Mouse (Mus musculus) bone marrow, adult 2 months (tissue): ENCODE measurements around the gene Zscan25. TPM values are rescaled to one million over a fixed set of nuclear protein-coding genes. Genes with fewer than 3 reads are reported as not detected.
"Not testable (repeated sequence)": the region's sequence is repeated elsewhere in the genome, so short reads cannot be mapped to it uniquely, and the experiment has no call there.

Experiments used
- H3K27ac ChIP-seq: fragments of 200-500 bp; 2 replicates; pipeline ENCODE4 v1.5.1; 2012; ENCODE audit warnings: low read depth, mild to moderate bottlenecking, control low read depth, inconsistent platforms, low read length; ENCODE audit not compliant: control insufficient read depth, poor library complexity, insufficient read depth
- H3K4me1 ChIP-seq: fragments of 200-500 bp; 2 replicates; pipeline ENCODE4 v1.6.1; 2011; ENCODE audit warnings: low read length; ENCODE audit not compliant: control insufficient read depth, insufficient read depth
- H3K4me3 ChIP-seq: fragments of 200-500 bp; replicated peaks from 2 replicates; pipeline ENCODE3; 2011; ENCODE audit warnings: mild to moderate bottlenecking, low read depth, low read length, control low read depth; ENCODE audit not compliant: control insufficient read depth
- CTCF ChIP-seq: fragments of 200-500 bp; IDR thresholded peaks from 2 replicates; pipeline ENCODE4 v1.5.1; 2011; ENCODE audit warnings: low read length, control low read depth; ENCODE audit not compliant: control insufficient read depth, insufficient read depth
- POLR2A ChIP-seq: fragments of 200-500 bp; IDR thresholded peaks from 2 replicates; pipeline ENCODE4 v1.6.1; 2011; ENCODE audit warnings: low read depth, mild to moderate bottlenecking, control low read depth, low read length, borderline replicate concordance; ENCODE audit not compliant: control insufficient read depth
- WGBS: fragments of 180-500 bp; shearing (Covaris S2); methylation state at CpG from one replicate; pipeline ENCODE4 v1.1.7; 2018; 5-methylcytosine and 5-hydroxymethylcytosine counted together
- polyA plus RNA-seq: library from polyadenylated mRNA; stranded (reverse); fragments of >200 nt; gene quantifications from 2 replicates; pipeline ENCODE4 v1.2.4, GENCODE M21; 2011; ENCODE audit warnings: low replicate concordance; ENCODE audit not compliant: missing spikeins, insufficient read depth, insufficient read length

Zscan25 gene
- polyA plus RNA-seq, 1 experiment: 4.7 TPM

DNA sequence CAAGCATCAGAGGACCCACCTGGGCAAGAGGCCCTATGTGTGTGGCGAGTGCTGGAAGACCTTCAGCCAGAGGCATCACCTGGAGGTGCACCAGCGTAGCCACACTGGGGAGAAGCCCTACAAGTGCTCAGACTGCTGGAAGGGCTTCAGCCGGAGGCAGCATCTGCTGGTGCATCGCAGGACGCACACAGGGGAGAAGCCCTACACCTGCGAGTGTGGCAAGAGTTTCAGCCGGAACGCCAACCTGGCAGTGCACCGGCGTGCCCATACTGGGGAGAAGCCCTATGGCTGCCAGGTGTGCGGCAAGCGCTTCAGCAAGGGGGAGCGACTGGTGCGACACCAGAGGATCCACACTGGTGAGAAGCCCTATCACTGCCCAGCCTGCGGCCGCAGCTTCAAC lies 10.4 kb downstream of the Zscan25 start:
- H3K4me1 ChIP-seq: peaks cover 2% of the 10 kb centered on the region; the same call in 1 of the 2 replicates
- H3K4me3 ChIP-seq: no peak overlapping the region
- TF ChIP-seq CTCF (no peak), POLR2A (no peak)
- no peak overlapping the region for H3K27ac ChIP-seq
- 92% methylated on average over 16 of the region's 16 CpGs for WGBS

DNA sequence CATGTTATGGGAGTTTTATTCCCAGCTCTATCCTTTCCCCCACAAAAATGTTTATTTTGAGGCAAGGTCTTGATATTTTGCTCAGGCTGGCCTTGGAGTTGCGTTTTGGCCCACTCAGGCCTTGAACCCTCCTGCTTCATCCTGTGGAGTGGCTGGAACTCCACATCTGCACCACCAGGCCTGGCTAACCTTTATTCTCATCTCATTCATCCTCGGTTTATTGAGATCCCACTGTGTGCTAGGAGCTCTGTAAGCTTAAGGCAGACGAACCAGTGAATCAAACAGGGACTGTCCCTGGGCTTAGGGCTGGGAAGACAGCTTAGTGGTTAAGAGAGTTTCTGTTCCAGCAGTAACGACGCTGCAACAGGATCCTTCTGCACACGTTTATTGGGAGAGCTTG lies 12.1 kb downstream of the Zscan25 start:
- TF ChIP-seq POLR2A (no peak), CTCF (no peak)
- H3K4me3 ChIP-seq: no peak overlapping the region
- peaks cover 2% of the 10 kb centered on the region; the same call in 1 of the 2 replicates for H3K4me1 ChIP-seq
- H3K27ac ChIP-seq: no peak overlapping the region
- WGBS: 89% methylated on average over 6 of the region's 6 CpGs

DNA sequence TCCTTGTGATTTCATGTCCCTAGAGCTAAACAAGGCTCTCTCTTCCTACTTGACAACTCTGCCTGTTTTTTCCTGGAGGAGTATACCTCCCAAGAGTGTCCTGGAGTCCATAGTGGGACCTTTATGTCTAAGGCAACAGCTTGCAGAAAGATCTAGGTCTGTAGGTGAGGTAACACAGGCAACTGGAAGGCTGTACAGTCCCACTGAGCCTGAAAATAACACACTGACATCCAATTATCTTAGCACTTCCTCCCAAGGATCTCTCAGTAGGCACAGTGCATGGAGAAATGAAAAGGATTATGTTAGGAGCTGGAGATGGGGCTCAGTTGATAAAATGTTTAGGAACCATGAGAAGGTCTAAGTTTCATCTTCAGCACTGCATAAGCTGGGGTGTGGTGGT lies 20.2 kb downstream of the Zscan25 start:
- Histone ChIP-seq H3K4me1 (no peaks in the 10 kb centered on the region), H3K4me3 (no peak overlapping the region), H3K27ac (no peak overlapping the region)
- TF ChIP-seq POLR2A (no peak), CTCF (no peak)

DNA sequence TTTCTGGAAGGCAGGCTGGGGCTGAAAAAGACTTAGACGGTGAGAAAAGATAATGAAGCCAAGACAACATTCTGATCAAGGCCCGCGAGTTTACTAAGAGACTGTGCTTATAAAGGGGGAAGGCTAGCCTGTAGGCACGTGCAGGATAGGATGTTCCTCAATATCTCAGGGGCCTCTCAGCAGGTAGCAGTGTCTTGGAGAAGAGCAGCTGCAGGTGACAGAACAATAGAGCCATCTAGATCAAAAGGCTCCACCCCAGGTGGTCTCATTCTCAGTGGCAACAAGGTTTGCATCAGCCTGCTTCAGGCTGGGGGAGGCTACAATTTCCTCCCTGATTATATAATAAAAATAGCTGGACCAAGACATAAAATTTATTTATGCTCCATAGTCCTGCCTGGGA lies 21.5 kb downstream of the Zscan25 start:
- WGBS: 69% methylated on average over 4 of the region's 4 CpGs
- not testable (repeated sequence) for H3K4me1 ChIP-seq, H3K27ac ChIP-seq, H3K4me3 ChIP-seq

DNA sequence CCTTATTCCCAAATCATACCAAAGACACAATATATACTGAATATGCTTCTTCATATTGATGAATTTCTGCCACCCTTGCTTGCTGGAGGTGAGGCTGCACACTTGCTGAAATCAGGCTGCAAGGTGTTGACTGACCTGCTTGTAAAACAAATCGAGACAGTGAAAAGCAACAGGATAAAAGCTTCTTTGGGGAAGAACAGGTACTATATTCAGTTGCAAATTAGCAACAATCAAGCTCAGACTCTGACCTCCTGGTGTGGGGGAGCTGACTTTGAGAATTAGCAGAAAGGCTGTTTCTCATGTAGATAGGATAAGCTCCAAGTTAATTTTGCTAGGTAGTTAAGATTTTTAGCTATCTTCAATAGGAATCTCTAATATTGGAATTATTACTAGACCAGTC lies 22.1 kb downstream of the Zscan25 start:
- H3K27ac ChIP-seq: no peak overlapping the region
- WGBS: 72% methylated on average over 1 of the region's 1 CpGs
- no peak overlapping the region for H3K4me3 ChIP-seq
- TF ChIP-seq POLR2A (no peak), CTCF (no peak)
- H3K4me1 ChIP-seq: no peaks in the 10 kb centered on the region

DNA sequence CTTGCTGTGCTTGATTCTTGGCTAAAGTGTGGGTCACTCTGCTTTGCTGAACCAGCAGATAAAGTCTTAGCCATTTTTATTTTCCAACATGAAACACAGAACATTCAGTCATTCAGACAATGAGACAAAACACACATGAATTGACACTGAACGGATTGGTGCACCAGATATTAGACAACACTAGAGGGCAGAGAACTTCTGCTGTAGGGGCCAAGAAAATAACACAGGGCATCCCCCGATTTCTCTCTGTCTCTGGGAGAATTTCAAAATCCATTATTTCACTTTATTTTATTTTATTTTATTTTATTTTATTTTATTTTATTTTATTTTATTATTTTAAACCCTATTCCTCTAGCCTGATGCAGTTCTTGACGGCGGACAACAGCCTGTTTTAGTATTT lies 26.7 kb downstream of the Zscan25 start:
- not testable (repeated sequence) for H3K4me3 ChIP-seq, H3K27ac ChIP-seq, H3K4me1 ChIP-seq
- 87% methylated on average over 4 of the region's 4 CpGs for WGBS

DNA sequence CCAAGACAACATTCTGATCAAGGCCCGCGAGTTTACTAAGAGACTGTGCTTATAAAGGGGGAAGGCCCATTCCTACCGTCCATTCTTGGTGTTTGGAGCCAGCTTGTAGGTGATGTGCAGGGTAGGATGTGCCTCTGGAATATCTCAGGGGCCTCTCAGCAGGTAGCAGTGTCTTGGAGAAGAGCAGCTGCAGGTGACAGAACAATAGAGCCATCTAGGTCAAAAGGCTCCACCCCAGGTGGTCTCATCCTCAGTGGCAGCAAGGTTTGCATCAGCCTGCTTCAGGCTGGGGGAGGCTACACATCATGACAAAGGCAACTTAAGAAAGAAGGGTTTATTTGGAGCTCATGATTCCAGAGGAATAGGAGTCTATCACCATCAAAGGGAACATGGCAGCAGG lies 27.5 kb downstream of the Zscan25 start:
- H3K4me1 ChIP-seq, H3K4me3 ChIP-seq, H3K27ac ChIP-seq: not testable (repeated sequence)
- 80% methylated on average over 3 of the region's 3 CpGs for WGBS

DNA sequence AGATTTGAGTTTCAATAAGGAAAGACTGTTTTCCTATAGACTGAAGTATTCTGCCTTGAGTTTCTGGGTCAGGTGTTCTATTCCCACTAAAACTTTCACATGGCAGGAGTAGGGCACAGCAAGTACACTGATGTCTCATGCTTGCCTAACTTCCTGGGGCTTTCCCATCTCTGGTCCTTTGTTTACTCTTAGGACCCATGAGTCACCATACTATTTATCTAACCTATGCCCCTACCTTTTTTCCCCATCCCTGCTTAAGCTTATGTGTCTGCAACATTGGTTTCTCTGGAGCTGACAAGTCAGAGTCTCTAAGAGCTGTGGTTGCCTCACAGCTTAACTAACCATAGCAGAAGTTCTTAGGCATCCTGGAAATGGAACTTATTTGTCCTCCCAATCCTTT lies 33.5 kb downstream of the Zscan25 start:
- no peak overlapping the region for H3K4me3 ChIP-seq
- TF ChIP-seq CTCF (no peak), POLR2A (no peak)
- no peak overlapping the region for H3K27ac ChIP-seq
- no peaks in the 10 kb centered on the region for H3K4me1 ChIP-seq

DNA sequence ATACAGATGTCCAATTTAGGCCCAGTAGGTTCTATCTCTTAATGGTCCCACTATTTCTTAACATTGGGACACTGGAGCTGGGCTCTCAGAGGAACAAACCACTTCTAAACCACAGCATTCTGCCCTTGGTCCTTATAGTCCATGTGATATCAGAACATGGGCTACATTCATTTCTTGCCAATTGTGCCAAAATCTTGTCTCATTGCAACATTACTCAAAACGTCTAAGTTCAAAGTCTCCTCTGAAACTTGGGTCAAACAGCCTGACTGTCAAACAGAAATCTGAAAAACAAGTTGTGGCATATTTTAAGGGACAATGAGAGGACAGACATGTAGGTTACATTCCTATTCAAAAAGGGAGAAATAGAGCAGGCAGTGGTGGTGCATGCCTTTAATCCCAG lies 36.8 kb downstream of the Zscan25 start:
- Histone ChIP-seq H3K4me3 (no peak overlapping the region), H3K4me1 (no peaks in the 10 kb centered on the region), H3K27ac (no peak overlapping the region)
- WGBS: 76% methylated on average over 1 of the region's 1 CpGs
- TF ChIP-seq POLR2A (no peak), CTCF (no peak)

DNA sequence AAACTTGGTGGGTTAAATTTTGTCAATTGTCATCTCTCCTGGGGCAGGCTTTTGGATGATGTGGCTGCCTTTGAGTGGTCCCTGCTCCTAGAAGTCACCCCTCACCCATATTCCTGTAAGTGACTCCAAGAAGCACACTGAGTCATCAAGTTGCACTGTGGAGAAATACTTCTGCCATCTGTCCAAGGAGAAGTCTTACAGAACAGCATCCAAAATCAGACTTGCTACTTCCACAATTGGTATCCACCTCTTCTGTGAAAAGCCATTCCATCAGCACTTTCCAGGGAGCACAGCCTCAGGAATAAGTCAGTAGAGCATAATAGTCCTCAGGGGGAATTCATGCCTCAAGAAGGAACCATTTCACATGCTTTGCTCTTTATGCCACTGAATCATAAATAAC lies 58.5 kb downstream of the Zscan25 start:
- not testable (repeated sequence) for H3K4me1 ChIP-seq, H3K4me3 ChIP-seq, H3K27ac ChIP-seq

Other genes with a start within 250 kb of the Zscan25 start
- gene Gm4871, start 247.7 kb upstream of the Zscan25 start, polyA plus RNA-seq: not detected in 2 replicates
- gene 1700018F24Rik, start 237.5 kb upstream of the Zscan25 start, polyA plus RNA-seq: not detected in 2 replicates
- gene Arpc1a, start 196.7 kb upstream of the Zscan25 start, polyA plus RNA-seq: 46.8 and 114 TPM in 2 replicates
- gene Kpna7, start 196.5 kb upstream of the Zscan25 start, polyA plus RNA-seq: 7.0 TPM in 1 of 2 replicates, not detected in the other
- gene Arpc1b, start 166.3 kb upstream of the Zscan25 start, polyA plus RNA-seq: 143 and 318 TPM in 2 replicates
- gene Pdap1, start 140.3 kb upstream of the Zscan25 start, polyA plus RNA-seq: 74.2 and 101 TPM in 2 replicates
- 121 and 164 TPM in 2 replicates for gene Bud31, start 140.1 kb upstream of the Zscan25 start, polyA plus RNA-seq
- 5.2 and 10.9 TPM in 2 replicates for gene Ptcd1, start 113.4 kb upstream of the Zscan25 start, polyA plus RNA-seq
- 28.2 and 46.9 TPM in 2 replicates for gene Cpsf4, start 113.3 kb upstream of the Zscan25 start, polyA plus RNA-seq
- gene Atp5j2, start 88.4 kb upstream of the Zscan25 start, polyA plus RNA-seq: 218 and 277 TPM in 2 replicates
- gene Zkscan14, start 78.6 kb upstream of the Zscan25 start, polyA plus RNA-seq: 7.0 and 12.5 TPM in 2 replicates
- 3.4 and 5.1 TPM in 2 replicates for gene Zkscan5, start 75.9 kb upstream of the Zscan25 start, polyA plus RNA-seq
- 7.7 and 19.8 TPM in 2 replicates for gene Zfp655, start 48.8 kb upstream of the Zscan25 start, polyA plus RNA-seq
- not detected in 2 replicates for gene Cyp3a57, start 64.8 kb downstream of the Zscan25 start, polyA plus RNA-seq
- gene Cyp3a16, start 189.2 kb downstream of the Zscan25 start, polyA plus RNA-seq: not detected in 2 replicates